Mouse (Mus musculus) thymus, postnatal 4 days (tissue): ENCODE measurements around the gene Prcc.
"Not testable (repeated sequence)": the region's sequence is repeated elsewhere in the genome, so short reads cannot be mapped to it uniquely, and the experiment has no call there.

ENCODE experiments used
- DNase-seq: peaks from one replicate; pipeline ENCODE4 v3.0.0; 2021

Gene Prcc

GRCm38 (mm10) chr3:87905880-87906485 is 20.6 kb upstream of the Prcc start, which contains the start of gene Hdgf:
Hdgf (plus strand) TSS chr3:87906321.
- peak; percentile 95 for DNase-seq

- no peak for DNase-seq
Observed at GRCm38 (mm10) chr3:87903821-87904220, 18.4 kb upstream of the Prcc start.

- DNase-seq = not testable (repeated sequence)
Observed at GRCm38 (mm10) chr3:87901959-87902358, 16.6 kb upstream of the Prcc start.

- DNase-seq = no peak
Observed at GRCm38 (mm10) chr3:87901036-87901624, 15.7 kb upstream of the Prcc start.

GRCm38 (mm10) chr3:87899776-87900175 is 14.4 kb upstream of the Prcc start:
- no peak for DNase-seq

GRCm38 (mm10) chr3:87899266-87899665 is 13.9 kb upstream of the Prcc start:
- DNase-seq = no peak

- DNase-seq = no peak
Observed at GRCm38 (mm10) chr3:87893367-87893905, 8.0 kb upstream of the Prcc start.

GRCm38 (mm10) chr3:87891481-87891880 is 6.1 kb upstream of the Prcc start:
- no peak for DNase-seq

GRCm38 (mm10) chr3:87887400-87887799 is 2.0 kb upstream of the Prcc start:
- DNase-seq = not testable (repeated sequence)

- DNase-seq = no peak
Observed at GRCm38 (mm10) chr3:87886416-87886815, 1.0 kb upstream of the Prcc start.

- DNase-seq = peak; percentile 67
Observed at GRCm38 (mm10) chr3:87886004-87886365, 577 bp upstream of the Prcc start.

GRCm38 (mm10) chr3:87884708-87885251 is 628 bp downstream of the Prcc start:
- DNase-seq = peak; percentile 77

GRCm38 (mm10) chr3:87884291-87884690 is 1.1 kb downstream of the Prcc start:
- no peak for DNase-seq

- DNase-seq = no peak
Observed at GRCm38 (mm10) chr3:87877730-87878129, 7.7 kb downstream of the Prcc start.

- DNase-seq = not testable (repeated sequence)
Observed at GRCm38 (mm10) chr3:87864111-87864510, 21.3 kb downstream of the Prcc start.

- DNase-seq = peak; percentile 72
Observed at GRCm38 (mm10) chr3:87859813-87860212, 25.6 kb downstream of the Prcc start.

GRCm38 (mm10) chr3:87857666-87858065 is 27.7 kb downstream of the Prcc start:
- no peak for DNase-seq

- DNase-seq = no peak
Observed at GRCm38 (mm10) chr3:87855936-87856335, 29.5 kb downstream of the Prcc start.

GRCm38 (mm10) chr3:87854795-87855568 is 30.4 kb downstream of the Prcc start:
- no peak for DNase-seq

- DNase-seq = no peak
Observed at GRCm38 (mm10) chr3:87849117-87849516, 36.3 kb downstream of the Prcc start.

- peak; percentile 77 for DNase-seq
Observed at GRCm38 (mm10) chr3:87847680-87848079, 37.7 kb downstream of the Prcc start.

GRCm38 (mm10) chr3:87846650-87847110 is 38.7 kb downstream of the Prcc start, which contains the start of gene Sh2d2a:
Sh2d2a (plus strand) TSS chr3:87846755.
- DNase-seq = peak; percentile 77

- peak; percentile 55 for DNase-seq
Observed at GRCm38 (mm10) chr3:87846186-87846585, 39.2 kb downstream of the Prcc start.
